Mouse (Mus musculus) ES-E14 (cell line): ENCODE results near the gene Dctpp1.

Experiments used
- CHD2 ChIP-seq: IDR thresholded peaks from 2 replicates; pipeline ENCODE4 v1.6.1; 2014; ENCODE audit warnings: mild to moderate bottlenecking, low read depth, low read length, inconsistent platforms
- HCFC1 ChIP-seq: IDR thresholded peaks from 2 replicates; pipeline ENCODE4 v1.6.1; 2012; ENCODE audit warnings: low read length, inconsistent platforms, borderline replicate concordance; ENCODE audit not compliant: insufficient read depth
- MAFK ChIP-seq: IDR thresholded peaks from 2 replicates; pipeline ENCODE4 v1.6.1; 2014; ENCODE audit warnings: mild to moderate bottlenecking, low read depth, low read length, inconsistent platforms; ENCODE audit not compliant: insufficient read depth
- ZC3H11A ChIP-seq: IDR thresholded peaks from 2 replicates; pipeline ENCODE4 v1.6.1; 2012; ENCODE audit warnings: low read depth, mild to moderate bottlenecking, inconsistent platforms, low read length, borderline replicate concordance
- ZNF384 ChIP-seq: IDR thresholded peaks from 2 replicates; pipeline ENCODE4 v1.6.1; 2012; ENCODE audit warnings: low read depth, low read length, inconsistent platforms

DNA sequence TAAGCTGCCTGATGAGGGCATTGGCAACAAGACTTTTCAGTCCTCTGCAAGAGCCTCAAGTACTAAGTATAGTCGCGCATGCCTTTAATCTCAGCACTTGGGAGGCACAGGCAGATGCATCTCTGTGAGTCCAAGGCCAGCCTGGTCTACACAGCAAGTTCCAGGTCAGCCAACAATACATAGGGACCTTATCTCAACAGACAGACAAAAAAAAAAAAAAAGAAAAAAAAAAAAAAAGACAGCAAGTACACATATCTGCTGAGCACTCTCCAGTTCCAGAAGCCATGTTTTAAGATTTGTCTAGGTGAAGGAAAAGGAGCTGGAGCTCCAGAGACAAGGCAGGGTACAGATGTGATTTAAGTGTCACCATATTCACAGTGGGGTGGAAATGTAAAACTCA, 4.5 kb downstream of the Dctpp1 start:
- TF ChIP-seq CHD2 (no peak), HCFC1 (no peak), ZC3H11A (no peak), MAFK (no peak), ZNF384 (no peak)
